Mouse (Mus musculus) leukemia stem cell, adult 10-12 weeks (primary cell): ENCODE data around the gene Cd80. TPM values are rescaled to one million over a fixed set of nuclear protein-coding genes. Genes with fewer than 3 reads are reported as not detected.

ENCODE experiments used
- polyA plus RNA-seq: library from polyadenylated mRNA; stranded (reverse); fragments of >175 nt; gene quantifications from 2 replicates; pipeline ENCODE4 v1.2.3, GENCODE M21; 2012; ENCODE audit warnings: low replicate concordance

Cd80 gene
- polyA plus RNA-seq: 0.23 and 0.67 TPM in 2 replicates

GRCm38 (mm10) chr16:38455511-38456418 is at the start of gene Cd80:
Gene Cd80, plus strand, starts transcription at chr16:38455561.

GRCm38 (mm10) chr16:38432498-38433425 is 22.6 kb upstream of the Cd80 start, which contains the start of gene Pla1a:
Gene Pla1a, minus strand, starts transcription at chr16:38433145.

GRCm38 (mm10) chr16:38452442-38453202 is 2.7 kb upstream of the Cd80 start, which contains the start of gene Adprh:
Gene Adprh, minus strand, starts transcription at chr16:38452703.

GRCm38 (mm10) chr16:38522129-38523084 is 67.0 kb downstream of the Cd80 start, which contains the start of gene Timmdc1:
Gene Timmdc1, minus strand, starts transcription at chr16:38522663.

Other genes starting within 250 kb of the Cd80 start
- gene Nr1i2, start 160.7 kb upstream of the Cd80 start, polyA plus RNA-seq: not detected in 2 replicates
- not detected in 2 replicates for gene Maats1, start 113.4 kb upstream of the Cd80 start, polyA plus RNA-seq
- 33.5 and 55.3 TPM in 2 replicates for gene Cox17, start 108.6 kb upstream of the Cd80 start, polyA plus RNA-seq
- gene Gm21987, start 108.5 kb upstream of the Cd80 start, polyA plus RNA-seq: 212 and 331 TPM in 2 replicates
- gene Popdc2, start 93.4 kb upstream of the Cd80 start, polyA plus RNA-seq: 7.4 and 13.4 TPM in 2 replicates
- 0.43 TPM in 1 of 2 replicates, not detected in the other for gene Pla1a, start 22.4 kb upstream of the Cd80 start, polyA plus RNA-seq
- gene Adprh, start 2.9 kb upstream of the Cd80 start, polyA plus RNA-seq: 144 and 228 TPM in 2 replicates
- 52.7 and 71.3 TPM in 2 replicates for gene Timmdc1, start 67.1 kb downstream of the Cd80 start, polyA plus RNA-seq
- gene Poglut1, start 94.7 kb downstream of the Cd80 start, polyA plus RNA-seq: 1.7 and 4.7 TPM in 2 replicates
- 7.6 and 22.1 TPM in 2 replicates for gene Tmem39a, start 103.1 kb downstream of the Cd80 start, polyA plus RNA-seq